Mouse (Mus musculus): Measurements from ENCODE around the gene Rab36.

DNA sequence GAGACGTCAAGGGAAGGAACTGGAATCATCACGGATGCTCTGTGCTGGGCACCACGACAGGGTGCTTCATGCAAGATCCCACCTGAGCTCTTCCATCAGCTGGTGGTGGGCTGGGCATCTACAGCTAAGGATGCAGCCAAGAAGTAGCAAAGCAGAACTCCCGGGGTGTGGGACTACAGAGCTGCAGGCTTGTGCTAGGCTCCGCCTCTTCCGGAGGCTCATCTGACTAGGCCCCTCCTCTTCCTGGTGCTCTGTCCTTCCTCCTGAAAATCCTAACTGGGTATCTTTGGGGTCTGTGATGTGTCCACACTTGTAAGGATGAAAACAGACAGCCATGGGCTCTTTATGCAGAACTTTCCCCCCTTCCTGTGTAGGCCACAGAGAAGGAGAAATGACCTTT, 28.8 kb downstream of the Rab36 start:
- TF ChIP-seq POLR2A (IDR thresholded peaks at IDR 0.05; ENCODE audit: borderline replicate concordance, extremely low read depth, low read depth, low read length) (no peak), CTCF (IDR thresholded peaks at IDR 0.05; ENCODE audit: insufficient read depth, low read length) (no peak)
